Mouse (Mus musculus) kidney, embryonic 16.5 days (tissue): ENCODE measurements around the gene Hmga1. TPM values are rescaled to one million over a fixed set of nuclear protein-coding genes. Genes with fewer than 3 reads are reported as not detected.

ENCODE experiments used
- ATAC-seq: fragments of 200-750 bp; cut with Nextera tagmentation; 2 replicates; pipeline ENCODE4 v1.8.0; 2017; ENCODE audit warnings: moderate TSS enrichment; ENCODE audit not compliant: low FRiP score, low TSS enrichment
- H3K27ac ChIP-seq: fragments of 300-500 bp; sonication (generic); 2 replicates; pipeline ENCODE4 v1.5.1; 2014; ENCODE audit warnings: low read length
- H3K27me3 ChIP-seq: fragments of 300-500 bp; sonication (generic); 2 replicates; pipeline ENCODE4 v1.6.1; 2014; ENCODE audit warnings: low read length, control low read depth, mixed read lengths; ENCODE audit not compliant: insufficient read depth
- H3K36me3 ChIP-seq: fragments of 300-500 bp; sonication (generic); 2 replicates; pipeline ENCODE4 v1.6.1; 2014; ENCODE audit warnings: low read length, control low read depth, mixed read lengths; ENCODE audit not compliant: insufficient read depth
- H3K4me1 ChIP-seq: fragments of 300-500 bp; sonication (generic); 2 replicates; pipeline ENCODE4 v1.6.1; 2014; ENCODE audit warnings: low read length, control low read depth, mixed read lengths; ENCODE audit not compliant: insufficient read depth
- H3K4me2 ChIP-seq: fragments of 300-500 bp; sonication (generic); replicated peaks from 2 replicates; pipeline ENCODE4 v1.6.1; 2014; ENCODE audit warnings: low read depth, low read length
- H3K4me3 ChIP-seq: fragments of 300-500 bp; sonication (generic); 2 replicates; pipeline ENCODE4 v1.5.1; 2014; ENCODE audit warnings: mild to moderate bottlenecking, low read length
- H3K9ac ChIP-seq: fragments of 300-500 bp; sonication (generic); replicated peaks from 2 replicates; pipeline ENCODE4 v1.6.1; 2014; ENCODE audit warnings: low read length
- H3K9me3 ChIP-seq: fragments of 300-500 bp; sonication (generic); 2 replicates; pipeline ENCODE4 v1.6.1; 2016; ENCODE audit warnings: low read length, control low read depth
- WGBS: fragments of 180-500 bp; shearing (Covaris S2); extraction: QIAGEN DNeasy Blood & Tissue Kit; methylation state at CpG from one replicate; pipeline ENCODE4 v1.1.7; 2014; 5-methylcytosine and 5-hydroxymethylcytosine counted together
- polyA plus RNA-seq: library from polyadenylated mRNA; unstranded; fragments of >200 nt; fragmentation: Nextera tagmentation; extraction: Ambion mirVana; gene quantifications from 2 replicates; pipeline ENCODE4 v1.2.1, GENCODE M21; 2015

Hmga1 gene
- polyA plus RNA-seq, 1 experiment from 2014 or later, result 257 TPM

GRCm38 (mm10) chr17:27568228-27568627 is 11.9 kb downstream of the Hmga1 start:
- Histone ChIP-seq H3K27me3 (no peaks in the 10 kb centered on the region), H3K36me3 (0 out of 2 replicates have a peak, but pooled peaks cover 3% of the 10 kb centered on the region), H3K4me1 (peaks cover 17% of the 10 kb centered on the region), H3K4me3 (no peak overlapping the region), H3K9me3 (no peaks in the 10 kb centered on the region), H3K4me2 (no peak overlapping the region), H3K27ac (no peak overlapping the region), H3K9ac (no peak overlapping the region)
- ATAC-seq, result no peak
- 91% methylated on average over 5 of the region's 5 CpGs for WGBS

GRCm38 (mm10) chr17:27571315-27571714 is 15.0 kb downstream of the Hmga1 start:
- Histone ChIP-seq H3K27ac (no peak overlapping the region), H3K4me3 (no peak overlapping the region), H3K36me3 (no peaks in the 10 kb centered on the region), H3K27me3 (no peaks in the 10 kb centered on the region), H3K4me1 (peaks cover 2% of the 10 kb centered on the region; the same call in 1 of the 2 replicates), H3K4me2 (no peak overlapping the region), H3K9me3 (no peaks in the 10 kb centered on the region), H3K9ac (no peak overlapping the region)
- ATAC-seq, result no peak
- WGBS, result 70% methylated on average over 8 of the region's 8 CpGs

- Histone ChIP-seq H3K9ac (no peak overlapping the region), H3K4me3 (no peak overlapping the region), H3K27ac (no peak overlapping the region), H3K36me3 (peaks cover 7% of the 10 kb centered on the region; the same call in 1 of the 2 replicates), H3K9me3 (no peaks in the 10 kb centered on the region), H3K27me3 (no peaks in the 10 kb centered on the region), H3K4me1 (no peaks in the 10 kb centered on the region), H3K4me2 (no peak overlapping the region)
- ATAC-seq, result no peak
- WGBS, result 81% methylated on average over 10 of the region's 10 CpGs
These were observed 17.5 kb downstream of the Hmga1 start for GRCm38 (mm10) chr17:27573772-27574320.

GRCm38 (mm10) chr17:27574470-27575115 is 18.3 kb downstream of the Hmga1 start:
- H3K27me3 ChIP-seq, result no peaks in the 10 kb centered on the region
- no peak overlapping the region for H3K4me3 ChIP-seq
- no peaks in the 10 kb centered on the region for H3K9me3 ChIP-seq
- H3K4me1 ChIP-seq, result no peaks in the 10 kb centered on the region
- no peak overlapping the region for H3K9ac ChIP-seq
- H3K27ac ChIP-seq, result no peak overlapping the region
- peak; percentile 60; the same call in 1 of the 2 replicates for ATAC-seq
- H3K36me3 ChIP-seq, result peaks cover 14% of the 10 kb centered on the region
- no peak overlapping the region for H3K4me2 ChIP-seq
- 87% methylated on average over 15 of the region's 16 CpGs for WGBS

- ATAC-seq, result no peak
- Histone ChIP-seq H3K27me3 (no peaks in the 10 kb centered on the region), H3K4me3 (no peak overlapping the region), H3K36me3 (peaks cover 19% of the 10 kb centered on the region), H3K9ac (no peak overlapping the region), H3K27ac (no peak overlapping the region), H3K4me2 (no peak overlapping the region), H3K9me3 (no peaks in the 10 kb centered on the region), H3K4me1 (no peaks in the 10 kb centered on the region)
- 31% methylated on average over 10 of the region's 10 CpGs for WGBS
These were observed 18.9 kb downstream of the Hmga1 start for GRCm38 (mm10) chr17:27575116-27575776.

GRCm38 (mm10) chr17:27576056-27576455 is 19.8 kb downstream of the Hmga1 start:
- no peak overlapping the region for H3K9ac ChIP-seq
- no peaks in the 10 kb centered on the region for H3K4me1 ChIP-seq
- H3K4me2 ChIP-seq, result no peak overlapping the region
- no peak overlapping the region for H3K27ac ChIP-seq
- H3K4me3 ChIP-seq, result no peak overlapping the region
- no peaks in the 10 kb centered on the region for H3K27me3 ChIP-seq
- WGBS, result 76% methylated on average over 7 of the region's 7 CpGs
- H3K9me3 ChIP-seq, result no peaks in the 10 kb centered on the region
- no peak for ATAC-seq
- H3K36me3 ChIP-seq, result peaks cover 28% of the 10 kb centered on the region

- Histone ChIP-seq H3K9ac (no peak overlapping the region), H3K4me2 (no peak overlapping the region), H3K27ac (no peak overlapping the region), H3K27me3 (no peaks in the 10 kb centered on the region), H3K36me3 (peaks cover 40% of the 10 kb centered on the region), H3K9me3 (no peaks in the 10 kb centered on the region), H3K4me1 (no peaks in the 10 kb centered on the region), H3K4me3 (no peak overlapping the region)
- 56% methylated on average over 6 of the region's 6 CpGs for WGBS
- ATAC-seq, result peak; percentile 52; the same call in 1 of the 2 replicates
These were observed 21.2 kb downstream of the Hmga1 start for GRCm38 (mm10) chr17:27577468-27577867.

GRCm38 (mm10) chr17:27578487-27578886 is 22.2 kb downstream of the Hmga1 start:
- no peak overlapping the region for H3K4me3 ChIP-seq
- no peaks in the 10 kb centered on the region for H3K27me3 ChIP-seq
- no peak overlapping the region for H3K4me2 ChIP-seq
- no peak overlapping the region for H3K27ac ChIP-seq
- H3K36me3 ChIP-seq, result peaks cover 46% of the 10 kb centered on the region
- no peak overlapping the region for H3K9ac ChIP-seq
- no peaks in the 10 kb centered on the region for H3K4me1 ChIP-seq
- H3K9me3 ChIP-seq, result no peaks in the 10 kb centered on the region
- 91% methylated on average over 10 of the region's 10 CpGs for WGBS
- ATAC-seq, result no peak

- no peaks in the 10 kb centered on the region for H3K9me3 ChIP-seq
- peaks cover 46% of the 10 kb centered on the region for H3K36me3 ChIP-seq
- 78% methylated on average over 8 of the region's 8 CpGs for WGBS
- H3K27ac ChIP-seq, result no peak overlapping the region
- H3K4me3 ChIP-seq, result no peak overlapping the region
- ATAC-seq, result no peak
- H3K4me2 ChIP-seq, result no peak overlapping the region
- H3K4me1 ChIP-seq, result no peaks in the 10 kb centered on the region
- H3K27me3 ChIP-seq, result no peaks in the 10 kb centered on the region
- H3K9ac ChIP-seq, result no peak overlapping the region
These were observed 23.5 kb downstream of the Hmga1 start for GRCm38 (mm10) chr17:27579816-27580215.
